Mouse (Mus musculus) heart, postnatal 0 days (tissue): ENCODE measurements around the gene Rpl37a.

Source experiments
- CTCF ChIP-seq: IDR thresholded peaks from 2 replicates; pipeline ENCODE4 v1.5.1; 2016; ENCODE audit warnings: antibody characterized with exemption, control low read depth, low read depth
- EP300 ChIP-seq: IDR thresholded peaks from 2 replicates; pipeline ENCODE4 v1.6.1; 2016; ENCODE audit warnings: antibody characterized with exemption, low read depth

- TF ChIP-seq CTCF (no peak), EP300 (no peak)
These were observed 33.9 kb downstream of the Rpl37a start for GRCm38 (mm10) chr1:72744816-72745506.
